Mouse (Mus musculus): ENCODE data around the gene H2afv. TPM values are rescaled to one million over a fixed set of nuclear protein-coding genes. Genes with fewer than 3 reads are reported as not detected.

The H2afv gene
- 10 to 100 TPM; 73.1 to 82.9 TPM for total RNA-seq (2021)

DNA sequence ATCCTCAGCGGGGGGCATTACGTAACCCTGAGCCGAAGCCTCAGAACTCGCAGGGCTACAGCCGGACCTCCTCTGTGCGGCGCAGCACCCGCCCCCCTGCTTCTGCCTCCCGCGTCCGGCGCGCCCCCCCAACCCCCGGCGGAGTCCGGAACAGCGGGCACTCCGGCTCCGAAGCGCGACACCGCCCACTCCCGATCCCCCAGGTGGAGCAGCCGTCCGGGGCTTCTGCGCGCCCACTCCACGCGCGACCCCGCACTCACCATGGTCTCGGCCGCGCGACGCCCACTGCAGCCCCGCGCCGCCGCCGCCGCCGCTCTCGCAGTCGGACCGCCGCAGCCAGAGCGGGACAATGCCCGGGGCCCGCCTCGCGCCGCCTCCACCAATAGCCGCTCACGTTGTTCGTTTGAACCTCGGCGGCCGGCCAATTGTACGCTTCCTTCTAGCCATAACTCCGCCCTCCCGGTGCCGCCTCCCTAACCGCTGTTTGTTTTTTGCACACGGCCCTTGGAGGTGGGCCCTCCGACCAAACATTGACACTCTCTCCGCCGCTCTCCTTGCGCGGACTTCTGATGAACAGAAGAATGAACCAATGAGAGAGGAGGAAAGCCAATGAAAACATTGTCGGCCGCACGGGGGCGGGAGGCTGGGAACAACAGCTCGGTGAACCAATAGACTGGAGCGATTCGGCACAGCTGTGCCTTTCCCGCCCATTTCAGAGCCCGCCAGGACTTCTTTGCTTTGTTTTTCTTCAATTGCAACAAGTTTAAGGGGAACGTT, at the start of gene H2afv:
Gene H2afv, minus strand, starts transcription at position 367 of the 777 bp plus-strand sequence.
- intact Hi-C loops (cut with DNase I), result no loop called here

DNA sequence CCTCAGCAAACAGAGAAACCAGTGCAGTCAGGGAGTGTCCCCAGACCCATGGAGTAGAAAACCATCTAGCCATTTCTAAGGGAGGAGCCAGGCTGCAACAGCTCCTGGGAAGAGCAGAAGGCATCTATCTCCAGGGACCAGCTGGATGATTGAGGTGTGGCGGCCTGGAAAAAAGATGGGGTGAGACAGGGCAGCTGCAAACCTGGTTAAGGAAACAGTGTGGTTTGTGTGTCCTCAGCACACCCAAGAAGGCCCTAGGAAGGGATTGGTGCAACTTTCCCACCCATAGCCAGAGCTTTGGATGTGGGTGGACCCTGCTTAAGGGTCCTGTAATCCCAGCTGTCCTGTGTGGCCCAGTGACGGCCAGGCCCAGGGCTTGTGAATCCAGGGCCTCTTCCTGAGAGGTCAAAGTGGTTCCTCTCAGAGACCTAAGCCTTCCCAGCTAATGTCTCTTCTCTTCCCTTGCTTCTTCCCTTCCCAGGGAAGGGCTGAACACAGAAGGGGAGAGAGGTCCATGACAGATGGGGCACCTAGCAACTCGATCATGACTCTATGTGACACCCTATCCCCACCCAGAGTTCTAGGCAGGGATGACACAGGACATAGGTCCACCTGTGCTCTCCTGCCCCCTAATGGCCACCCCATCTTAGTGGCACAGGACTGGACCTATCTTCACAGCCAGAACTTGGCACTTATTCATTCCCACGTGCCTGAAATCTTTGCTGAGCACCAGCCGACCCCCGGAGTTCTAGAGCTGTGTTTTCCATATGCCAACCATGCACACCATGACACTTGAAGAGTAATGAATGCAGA, 45.7 kb upstream of the H2afv start:
- peak; percentile 47 to 58 for DNase-seq
- intact Hi-C loops (cut with DNase I), result no loop called here

More for the DNA sequence above, at the start of gene H2afv:
- peak; percentile 99 for DNase-seq

DNA sequence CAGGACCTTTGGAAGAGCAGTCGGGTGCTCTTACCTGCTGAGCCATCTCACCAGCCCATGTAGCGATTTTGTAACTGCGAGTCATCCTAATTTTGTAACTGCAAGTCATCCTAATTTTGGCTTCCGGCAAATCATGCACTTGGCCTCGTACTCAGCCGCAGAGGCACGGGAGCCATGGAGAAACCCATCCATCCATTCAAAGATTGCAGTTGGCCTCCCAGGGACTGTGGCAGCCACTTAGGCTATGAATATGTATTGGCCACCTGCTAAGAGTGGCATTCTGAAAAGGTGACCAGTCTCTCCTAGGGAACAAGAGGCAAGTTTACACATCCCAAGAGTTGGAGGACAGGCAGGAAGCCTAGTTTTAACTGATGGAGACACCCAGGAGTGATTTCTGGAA, 45.0 kb upstream of the H2afv start:
- intact Hi-C loops (cut with DNase I), result no loop called here
- DNase-seq, result no peak

DNA sequence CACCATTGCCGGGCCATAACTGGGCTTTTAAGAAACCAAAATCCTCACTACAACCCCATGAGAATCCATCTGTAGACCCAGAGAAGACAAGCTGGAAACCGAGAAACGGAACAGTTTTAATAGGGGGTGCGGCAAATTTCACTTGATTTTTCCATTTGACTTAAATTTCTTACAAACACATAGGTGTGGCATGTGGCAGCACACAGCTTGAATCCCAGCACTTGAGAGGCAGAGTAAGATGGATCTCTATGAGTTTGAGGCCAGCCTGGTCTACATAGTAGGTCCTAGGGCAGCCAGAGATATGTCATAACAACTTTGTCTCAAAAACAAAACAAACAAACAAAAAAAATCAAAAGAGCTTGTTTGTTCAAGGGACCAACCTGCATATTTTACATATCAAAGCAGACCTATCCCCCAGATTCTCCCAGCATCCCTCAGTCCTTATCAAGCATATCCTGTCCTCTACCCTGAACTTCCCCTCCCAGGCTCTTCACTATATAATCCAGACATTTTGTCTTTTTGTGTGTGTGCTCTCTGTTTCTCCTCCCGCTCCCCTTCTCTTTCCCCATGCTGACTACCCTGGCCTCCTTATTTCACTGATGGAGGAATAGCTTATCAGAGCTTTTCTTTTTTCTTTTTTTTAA, 43.9 kb upstream of the H2afv start:
- no peak for DNase-seq
- intact Hi-C loops (cut with DNase I), result no loop called here

DNA sequence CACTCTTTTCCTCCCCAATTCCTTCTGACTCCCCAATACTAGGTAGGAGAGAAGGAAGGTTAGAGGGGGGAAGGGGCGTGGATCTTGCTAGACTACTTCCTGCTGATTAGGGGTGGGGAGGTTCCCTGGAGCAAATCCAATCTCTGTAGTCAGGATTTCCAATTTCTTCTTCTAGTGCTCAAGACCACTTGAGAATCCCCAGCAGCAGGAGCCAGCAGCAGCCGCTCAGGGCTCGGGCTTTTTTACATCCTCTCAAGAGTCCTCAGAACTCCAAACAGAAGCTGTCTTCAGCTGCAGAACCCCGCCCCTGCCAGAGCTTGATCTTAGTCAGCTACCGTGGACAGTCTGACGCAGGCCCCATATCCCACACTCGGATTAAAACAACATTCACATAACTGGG, 43.3 kb upstream of the H2afv start:
- intact Hi-C loops (cut with DNase I), result no loop called here
- DNase-seq, result no peak

DNA sequence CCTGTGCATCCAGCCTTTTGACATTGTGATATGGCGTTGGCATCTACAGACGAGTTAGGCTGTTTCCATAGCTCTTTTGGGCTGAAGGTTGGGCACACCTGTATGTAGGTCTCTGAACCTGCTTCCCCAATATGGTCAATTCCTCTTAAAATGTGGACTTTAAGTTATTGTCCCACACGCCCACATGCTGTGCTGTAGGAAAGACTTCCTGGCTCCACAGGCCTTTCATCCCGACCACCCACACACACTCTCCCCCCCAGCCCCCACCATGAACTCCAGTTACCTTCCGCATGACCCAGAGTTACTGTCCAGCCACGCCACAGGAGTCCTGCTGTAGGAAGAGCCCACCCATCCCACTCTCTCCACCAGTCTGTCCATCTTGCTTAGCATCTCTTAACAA, 42.7 kb upstream of the H2afv start:
- no peak for DNase-seq
- intact Hi-C loops (cut with DNase I), result no loop called here

DNA sequence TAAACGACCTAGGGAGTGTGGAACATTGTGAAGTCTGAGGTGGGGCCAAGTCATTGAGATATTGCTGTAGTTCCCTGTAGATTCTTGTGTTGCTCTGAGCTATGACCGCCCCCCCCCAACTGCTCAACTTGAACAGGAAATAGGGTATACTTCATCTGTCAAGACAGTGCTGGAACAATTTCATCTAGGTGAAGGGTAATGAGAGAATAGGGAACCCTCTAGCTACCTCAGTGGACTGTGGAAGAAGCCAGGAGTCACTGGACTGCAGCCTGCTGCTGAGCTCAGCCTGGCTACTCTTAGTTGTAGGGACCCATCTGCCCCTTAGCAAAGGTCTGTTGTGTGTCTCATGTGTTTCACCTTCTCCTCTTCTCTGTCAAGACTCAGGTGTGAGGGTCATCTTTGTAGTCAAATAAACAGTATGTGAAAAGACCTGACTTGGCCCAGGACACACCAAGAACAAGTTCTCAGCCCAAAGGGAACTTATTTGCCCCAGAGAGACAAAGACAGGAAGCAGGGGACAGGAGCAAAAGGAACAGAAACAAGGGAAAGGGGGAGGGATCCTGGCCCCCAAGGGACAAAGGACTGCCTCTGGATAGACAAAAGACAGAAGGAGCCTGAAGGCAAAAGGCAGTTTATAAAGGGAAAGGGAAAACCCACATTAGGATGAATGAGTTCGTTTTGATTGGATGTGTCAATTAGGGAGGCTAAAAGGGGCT, 40.2 kb upstream of the H2afv start:
- DNase-seq, result no peak
- intact Hi-C loops (cut with DNase I), result no loop called here

DNA sequence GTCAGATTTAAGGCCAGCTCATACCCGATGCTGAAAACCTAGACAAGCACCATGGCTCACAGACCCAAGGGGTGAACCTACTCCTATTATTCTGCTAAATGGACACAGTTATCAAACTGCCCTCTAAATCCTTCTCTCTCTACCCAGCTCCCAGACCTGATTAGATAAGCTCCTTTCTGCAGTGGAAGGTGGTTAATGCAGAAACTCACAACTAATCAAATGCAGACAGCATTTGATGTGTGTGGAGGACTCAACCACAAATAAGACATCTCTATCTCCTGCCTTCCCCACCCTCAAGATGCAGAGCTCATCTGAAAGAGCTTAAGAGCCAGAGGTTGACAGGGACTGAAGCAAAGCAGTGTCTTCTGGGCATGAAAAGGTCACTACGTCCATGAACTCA, 38.9 kb upstream of the H2afv start:
- intact Hi-C loops (cut with DNase I), result no loop called here
- no peak for DNase-seq

DNA sequence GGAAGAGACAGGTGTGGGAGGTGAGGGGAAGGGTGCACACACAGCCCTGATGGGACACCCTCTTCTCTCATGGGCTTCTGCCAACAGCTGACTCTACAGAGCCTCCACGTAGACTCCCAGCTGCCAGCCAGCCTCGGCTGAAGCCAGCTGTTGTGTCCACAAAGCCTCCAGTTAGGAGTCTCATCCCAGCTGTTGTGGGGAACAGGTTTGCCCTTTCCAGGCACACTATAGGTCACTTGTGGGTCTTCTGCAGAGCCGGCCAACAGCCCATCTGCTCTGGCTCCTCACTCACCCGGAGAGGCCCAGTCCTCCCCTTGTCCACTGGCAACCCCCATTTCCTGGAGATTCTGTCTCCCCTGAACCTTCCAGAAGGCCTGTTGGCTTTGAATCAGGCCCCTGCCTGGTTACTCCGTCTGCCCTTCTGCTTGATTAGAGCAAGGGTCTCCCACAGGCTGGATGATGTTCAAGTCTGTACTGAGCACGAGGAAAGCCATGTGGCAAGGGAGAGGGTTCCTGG, 37.5 kb upstream of the H2afv start:
- peak; percentile 25 to 41 for DNase-seq

DNA sequence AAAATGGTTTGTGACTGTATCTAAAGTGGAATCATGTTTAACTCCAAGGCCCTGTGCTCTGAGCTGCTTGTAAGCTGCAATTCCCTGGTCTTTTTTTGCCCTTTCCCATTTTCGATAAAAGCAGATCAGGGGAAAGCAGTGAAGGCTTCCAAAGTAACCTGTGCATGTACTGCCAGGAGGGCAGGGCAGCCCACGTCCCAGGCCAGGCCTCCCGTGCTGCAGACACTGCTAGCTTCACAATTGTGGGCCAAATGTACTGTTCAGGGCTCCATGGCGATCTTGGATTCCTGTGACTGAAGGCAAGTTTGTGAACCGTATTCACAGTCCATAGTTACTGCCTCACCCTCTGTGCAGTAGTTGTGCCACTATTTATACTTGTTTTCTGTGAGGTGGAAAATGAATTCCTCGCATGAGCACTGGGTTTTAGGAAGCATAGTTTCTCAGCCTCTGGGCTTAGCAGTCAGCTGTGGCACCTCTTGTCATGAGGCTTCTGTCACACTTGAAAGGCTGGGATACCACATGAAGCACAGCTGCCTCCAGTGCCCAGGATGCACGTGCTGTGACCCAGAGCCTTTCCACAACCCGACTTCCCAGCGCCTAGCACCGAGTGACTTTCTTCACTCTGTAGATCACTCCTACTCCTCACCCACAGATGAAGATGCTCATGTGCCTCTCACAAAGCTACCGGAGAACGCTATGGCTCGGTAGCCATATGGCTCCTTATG, 36.6 kb upstream of the H2afv start:
- intact Hi-C loops (cut with DNase I), result no loop called here
- DNase-seq, result no peak

More for the DNA sequence above, 37.5 kb upstream of the H2afv start:
- intact Hi-C loops (cut with DNase I), result no loop called here

DNA sequence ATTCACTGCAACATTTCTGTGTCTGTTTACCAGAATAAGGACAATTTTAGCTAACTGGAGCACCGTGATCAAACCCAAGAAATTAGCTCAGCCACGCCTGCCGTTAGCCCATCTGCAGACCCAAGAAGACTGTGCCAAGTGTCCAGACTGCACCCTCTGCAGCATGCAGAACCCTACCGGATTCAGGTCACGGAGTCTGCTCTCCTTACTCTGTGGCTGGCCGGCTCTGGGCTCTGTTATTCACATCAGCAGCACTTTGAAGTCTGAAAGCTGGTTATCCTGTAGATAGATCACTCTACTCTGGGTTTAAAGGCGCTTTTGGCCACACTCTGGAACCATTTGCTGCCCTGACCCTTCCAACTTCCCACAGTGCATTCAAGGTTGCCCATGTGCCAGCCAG, 35.9 kb upstream of the H2afv start:
- intact Hi-C loops (cut with DNase I), result no loop called here

DNA sequence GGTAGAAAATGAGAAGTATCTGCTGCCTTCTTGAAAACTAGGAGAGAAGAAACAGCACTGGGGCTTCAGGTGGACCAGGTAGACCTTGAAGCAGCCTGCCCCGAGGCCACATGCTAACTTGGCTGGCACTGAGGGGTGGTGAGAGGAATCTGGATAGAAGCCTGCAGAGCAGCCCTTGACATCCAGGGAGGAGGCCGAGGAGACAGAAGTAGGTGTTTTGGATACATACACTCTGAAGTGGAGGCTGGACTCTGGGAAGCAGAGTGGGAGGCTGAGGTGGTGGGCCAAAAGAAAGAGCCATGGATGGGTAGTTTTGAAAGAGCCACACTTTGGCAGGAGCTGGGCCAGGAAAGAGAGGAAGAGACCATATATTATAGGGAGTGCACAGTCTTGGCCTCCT, 35.0 kb upstream of the H2afv start:
- intact Hi-C loops (cut with DNase I), result no loop called here
- DNase-seq, result no peak

More for the DNA sequence above, 35.9 kb upstream of the H2afv start:
- DNase-seq, result no peak

DNA sequence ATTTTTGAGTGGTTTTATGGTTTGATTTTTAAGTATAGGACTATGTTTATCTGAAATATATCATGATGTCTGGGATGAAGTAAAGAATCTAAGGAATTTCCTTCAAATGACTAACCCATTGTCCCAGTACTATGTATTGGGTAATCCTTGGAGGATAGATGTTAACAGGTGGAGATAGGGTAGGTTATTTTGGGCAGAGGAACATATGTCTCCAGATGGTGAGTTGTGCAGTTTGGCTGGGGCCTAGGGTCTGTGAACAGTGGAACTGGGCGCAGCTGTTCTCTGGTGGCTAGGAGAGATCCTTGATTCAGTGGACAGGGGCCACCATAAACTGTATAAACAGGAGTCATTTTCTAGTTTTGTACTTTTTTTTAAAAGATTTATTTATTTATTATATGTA, 33.1 kb upstream of the H2afv start:
- DNase-seq, result no peak
- intact Hi-C loops (cut with DNase I), result no loop called here

DNA sequence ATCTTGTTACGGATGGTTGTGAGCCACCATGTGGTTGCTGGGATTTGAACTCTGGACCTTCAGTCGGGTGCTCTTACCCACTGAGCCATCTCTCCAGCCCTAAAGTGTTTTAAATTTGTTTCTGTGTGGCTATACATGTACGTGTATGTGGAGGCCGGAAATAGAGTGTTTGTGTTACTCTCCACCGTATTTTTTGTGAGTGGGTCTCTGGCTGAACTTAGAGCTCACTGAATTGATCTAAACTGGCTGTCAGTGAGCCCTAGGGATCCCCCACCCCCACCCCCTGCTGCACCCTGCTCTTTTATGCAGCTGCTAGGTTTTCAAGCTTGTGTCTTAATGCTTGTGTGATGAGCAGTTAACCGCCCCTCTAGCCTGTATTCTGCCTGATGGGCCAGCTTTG, 32.6 kb upstream of the H2afv start:
- DNase-seq, result no peak
- intact Hi-C loops (cut with DNase I), result no loop called here

DNA sequence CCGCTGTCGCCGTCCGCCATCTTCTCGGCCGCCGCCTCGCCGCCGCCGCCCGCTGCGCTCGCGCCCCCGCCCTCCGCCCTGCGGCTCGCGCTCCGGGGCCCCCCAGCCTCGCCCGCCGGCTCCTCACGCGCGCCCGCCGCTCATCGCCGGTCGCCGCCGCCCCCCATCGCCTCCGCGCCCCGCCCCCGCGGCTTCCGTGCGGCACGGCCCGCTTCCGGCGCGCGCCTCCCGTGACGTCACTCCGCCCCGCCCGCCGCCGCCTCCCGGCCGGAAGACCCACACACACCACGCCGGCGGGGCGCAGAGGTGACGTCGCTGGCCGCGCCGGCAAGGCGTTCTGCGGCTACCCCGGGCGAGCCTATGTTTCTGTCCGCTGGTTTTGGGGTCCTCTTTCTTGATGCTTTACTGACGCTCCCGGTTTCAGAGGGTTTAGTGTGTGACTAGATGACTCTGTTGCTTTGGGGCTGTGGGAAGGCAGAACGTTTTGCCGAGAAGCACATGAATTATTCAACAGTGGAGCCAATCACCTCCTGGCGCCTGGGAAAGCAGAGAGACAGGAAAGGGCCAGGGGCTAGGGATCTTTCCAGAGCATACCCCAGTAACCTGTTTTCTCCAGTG, 31.7 kb upstream of the H2afv start, which contains the start of gene Purb:
Gene Purb, minus strand, starts transcription at position 51 of the 618 bp plus-strand sequence.
- intact Hi-C loops (cut with DNase I), result no loop called here
- DNase-seq, result peak; percentile 92 to 94

DNA sequence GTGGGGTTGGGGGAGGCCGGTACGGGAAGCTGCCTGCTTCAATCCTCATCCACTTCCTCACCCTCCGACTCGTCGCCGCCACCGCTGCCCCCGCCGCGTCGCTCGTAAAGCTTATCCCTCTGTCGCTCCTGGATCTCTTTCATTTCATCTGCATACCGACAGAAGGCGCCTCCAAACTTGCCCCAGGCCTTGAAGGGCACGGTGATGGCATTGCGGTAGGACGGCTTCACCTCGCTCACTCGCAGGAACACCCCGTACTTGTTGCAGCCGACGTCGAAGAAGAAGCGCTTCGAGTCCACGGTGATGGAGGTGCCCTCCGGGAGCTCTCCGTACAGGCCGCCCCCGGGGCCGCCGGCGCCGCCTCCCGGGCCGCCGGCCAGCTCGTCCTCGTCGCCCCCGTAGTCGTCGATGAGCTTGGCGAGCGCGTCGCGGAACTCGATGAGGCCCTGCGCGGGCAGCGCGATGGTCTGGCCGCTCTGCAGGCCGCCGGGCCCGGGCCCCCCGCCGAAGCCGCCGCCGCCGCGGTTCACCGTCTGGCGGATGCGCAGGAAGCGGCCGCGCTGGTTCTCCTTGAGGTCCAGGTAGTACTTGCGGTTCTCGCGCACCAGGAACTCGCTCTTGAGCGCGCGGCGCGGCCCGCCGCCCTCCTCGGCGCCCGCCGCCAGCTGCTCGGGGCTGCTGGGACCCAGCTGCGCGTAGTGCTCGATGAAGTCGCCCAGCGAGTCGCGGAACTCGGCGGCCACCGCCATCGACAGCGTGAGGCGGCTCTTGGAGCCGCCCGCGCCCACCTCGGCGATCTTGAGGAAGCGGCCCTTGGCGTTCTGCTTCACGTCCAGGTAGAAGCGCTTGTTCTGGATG, 30.9 kb upstream of the H2afv start:
- peak; percentile 72 to 77 for DNase-seq
- intact Hi-C loops (cut with DNase I), result loop anchor here (5.0 kb wide), 1 partner anchor 72 kb away; the partner anchor contains the start of gene Ccm2

DNA sequence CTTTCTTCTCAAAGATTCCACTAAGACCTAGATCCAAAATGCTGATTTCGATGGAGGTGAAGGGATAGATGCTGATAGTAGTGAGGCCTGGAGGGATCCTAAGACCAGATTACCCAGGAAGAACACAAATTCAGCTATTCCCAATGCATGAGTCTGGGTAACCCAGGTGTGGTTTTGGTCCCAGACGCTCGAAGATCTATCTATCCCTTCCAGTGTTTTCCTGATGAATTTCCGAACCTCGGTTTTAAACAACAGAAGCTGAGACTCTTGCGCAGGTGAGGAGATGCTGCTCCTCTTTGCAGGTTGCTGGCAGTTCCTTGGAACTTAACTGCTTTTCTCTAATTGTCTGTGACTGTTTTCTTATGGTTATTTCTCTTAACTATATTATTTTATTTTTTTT, 30.1 kb upstream of the H2afv start:
- intact Hi-C loops (cut with DNase I), result loop anchor here (5.0 kb wide), 1 partner anchor 73 kb away; the partner anchor contains the start of gene Ccm2
- no peak for DNase-seq

DNA sequence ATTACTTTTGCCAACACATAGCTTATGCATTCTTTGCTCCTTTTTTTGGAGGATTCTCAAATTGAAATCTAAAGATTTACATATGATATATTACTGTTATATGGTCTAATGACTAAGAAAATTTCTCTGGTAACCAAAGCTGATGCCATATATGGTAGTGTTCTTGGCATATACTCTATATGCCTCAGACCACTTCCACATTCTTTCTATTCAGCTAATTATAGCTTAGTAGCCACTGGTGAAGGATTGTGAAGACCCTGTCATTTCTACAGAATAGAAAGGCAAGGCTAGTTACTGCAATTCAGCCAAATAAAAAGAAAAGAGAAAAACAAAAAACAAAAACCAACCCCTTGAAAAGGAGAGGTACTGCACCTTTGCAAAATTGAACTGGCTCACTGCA, 27.8 kb upstream of the H2afv start:
- DNase-seq, result no peak
- intact Hi-C loops (cut with DNase I), result loop anchor here (2.0 to 5.0 kb wide), 2 partner anchors 57 to 75 kb away; partner anchors contain the start of gene Ccm2

All from heart, postnatal 10 days (tissue).